Mouse (Mus musculus) cortical plate, adult 2 months (tissue): ENCODE data around the gene Mfap3l.

Experiments used
- CTCF ChIP-seq: fragments of 200-500 bp; IDR thresholded peaks from 2 replicates; pipeline ENCODE4 v1.5.1; 2011; ENCODE audit warnings: mild to moderate bottlenecking, control low read depth, low read length; ENCODE audit not compliant: insufficient read depth; ENCODE audit errors: extremely low read depth
- POLR2A ChIP-seq: fragments of 200-500 bp; IDR thresholded peaks from 2 replicates; pipeline ENCODE4 v1.6.1; 2011; ENCODE audit warnings: mild to moderate bottlenecking, low read length, control low read depth; ENCODE audit not compliant: insufficient read depth; ENCODE audit errors: extremely low read depth

GRCm38 (mm10) chr8:60659721-60660120, 27.1 kb downstream of the Mfap3l start:
- TF ChIP-seq CTCF = no peak
- no peak for TF ChIP-seq POLR2A
